Mouse (Mus musculus) heart, postnatal 4 days (tissue): Measurements from ENCODE around the gene Plekhj1. TPM values are rescaled to one million over a fixed set of nuclear protein-coding genes. Genes with fewer than 3 reads are reported as not detected.
"Not testable (repeated sequence)": the region's sequence is repeated elsewhere in the genome, so short reads cannot be mapped to it uniquely, and the experiment has no call there.

Source experiments
- DNase-seq: peaks from one replicate; pipeline ENCODE4 v3.0.0; 2021
- total RNA-seq, 2 experiments: library from RNA; stranded (reverse); gene quantifications; 2 replicates each; pipeline ENCODE4 v1.2.3; 2021

Gene Plekhj1
- 10 to 100 TPM; 36.2 to 37.1 TPM for total RNA-seq

- peak; percentile 96 for DNase-seq
Measured at GRCm38 (mm10) chr10:80798150-80799006, at the start of gene Plekhj1, which contains the start of gene Sf3a2. Gene Plekhj1 (minus strand): TSS chr10:80798626. Gene Sf3a2 (plus strand): TSS chr10:80798198.

DNA sequence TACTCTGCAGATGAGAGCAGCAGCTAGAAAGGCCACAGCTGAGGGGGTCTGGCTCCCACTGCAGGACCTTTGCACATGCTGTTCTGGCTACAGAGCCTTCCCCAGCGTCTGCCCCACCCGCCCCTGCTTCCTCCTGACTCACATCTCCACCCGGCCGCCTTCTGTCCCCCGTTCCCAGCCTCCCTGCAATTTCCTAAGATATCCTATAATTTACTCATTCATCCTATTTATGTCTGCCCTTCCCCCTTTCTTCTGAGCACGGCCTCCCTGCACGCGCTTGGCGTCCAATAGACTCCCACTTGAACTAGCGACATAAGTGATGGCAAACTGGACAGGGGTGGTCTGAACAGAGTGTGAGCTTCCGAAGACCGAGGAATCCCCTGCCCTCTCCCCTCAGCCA, 47.3 kb upstream of the Plekhj1 start:
- no peak for DNase-seq

GRCm38 (mm10) chr10:80845055-80845693, 46.7 kb upstream of the Plekhj1 start:
- DNase-seq: peak; percentile 37

GRCm38 (mm10) chr10:80843931-80844547, 45.6 kb upstream of the Plekhj1 start, which contains the start of gene Lingo3:
Gene Lingo3 (minus strand): TSS chr10:80844039.
- DNase-seq: no peak

DNA sequence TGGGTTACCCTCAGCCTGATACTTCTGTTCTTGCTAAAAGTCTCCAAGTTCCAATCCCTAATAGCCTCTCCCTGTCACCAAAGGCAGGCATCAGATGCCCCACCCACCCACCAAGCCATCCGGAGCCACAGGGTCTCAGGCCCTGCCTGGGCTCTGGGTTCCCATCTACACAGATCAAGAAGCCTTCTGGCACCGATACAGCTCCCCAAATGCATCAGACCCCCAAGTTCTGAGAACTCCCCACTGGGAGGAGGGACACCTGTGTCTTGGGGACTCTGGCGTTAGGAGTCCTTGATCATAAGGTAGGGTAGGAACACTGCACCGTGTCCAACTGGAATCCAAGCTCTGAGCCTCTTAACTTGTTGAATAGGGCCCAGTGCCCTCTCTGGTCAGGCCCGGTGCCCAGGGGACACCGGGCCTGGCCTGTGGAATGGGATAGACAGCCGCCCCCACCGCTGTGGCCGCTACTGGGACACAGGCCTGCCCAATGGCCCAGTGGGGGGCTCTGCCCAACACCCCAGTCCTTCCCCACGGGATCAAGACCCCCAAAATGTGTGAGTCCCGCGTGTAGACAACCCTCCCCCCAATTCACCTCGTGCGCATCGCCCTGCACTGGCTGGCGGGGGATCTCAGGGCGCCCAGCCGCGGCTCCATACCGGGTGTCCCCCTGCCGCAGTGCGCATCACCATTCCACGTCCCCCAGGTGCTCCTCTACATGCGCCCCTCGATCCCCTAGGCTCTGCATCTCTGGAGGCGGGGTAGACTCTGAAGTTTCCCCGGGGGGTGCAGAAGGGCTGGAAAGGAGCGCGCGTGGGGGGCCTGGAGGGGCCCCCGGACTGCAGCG, 44.9 kb upstream of the Plekhj1 start:
- no peak for DNase-seq

DNA sequence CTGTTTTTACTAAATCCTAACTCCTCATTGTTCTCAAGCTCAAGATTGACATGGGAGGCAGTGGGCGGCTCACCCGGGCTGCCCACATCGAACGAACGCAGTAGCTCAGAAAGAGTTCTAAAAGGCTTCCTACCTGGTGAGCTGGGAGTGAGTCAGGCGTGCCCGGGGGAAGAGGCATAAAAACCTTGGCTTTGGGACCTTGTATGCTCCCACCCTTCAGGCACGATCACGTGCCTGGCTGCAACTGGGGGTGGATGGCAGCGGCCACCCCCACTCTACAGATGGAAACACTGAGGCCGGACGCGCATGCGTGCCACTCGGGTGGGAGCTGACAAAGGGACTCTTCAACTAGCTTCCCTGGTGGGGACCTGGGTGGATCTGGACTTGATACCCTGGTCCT, 43.9 kb upstream of the Plekhj1 start:
- DNase-seq: no peak

GRCm38 (mm10) chr10:80841685-80842084, 43.3 kb upstream of the Plekhj1 start:
- no peak for DNase-seq

GRCm38 (mm10) chr10:80839848-80840247, 41.4 kb upstream of the Plekhj1 start:
- DNase-seq: no peak

GRCm38 (mm10) chr10:80838346-80838912, 40.0 kb upstream of the Plekhj1 start:
- no peak for DNase-seq

- peak; percentile 46 for DNase-seq
Measured at GRCm38 (mm10) chr10:80837827-80838226, 39.4 kb upstream of the Plekhj1 start.

- no peak for DNase-seq
Measured at GRCm38 (mm10) chr10:80836949-80837379, 38.5 kb upstream of the Plekhj1 start.

- DNase-seq: no peak
Measured at GRCm38 (mm10) chr10:80835617-80836016, 37.2 kb upstream of the Plekhj1 start.

GRCm38 (mm10) chr10:80832818-80833217, 34.4 kb upstream of the Plekhj1 start:
- DNase-seq: no peak

- DNase-seq: peak; percentile 62
Measured at GRCm38 (mm10) chr10:80831136-80831535, 32.7 kb upstream of the Plekhj1 start.

- DNase-seq: no peak
Measured at GRCm38 (mm10) chr10:80829359-80830278, 31.2 kb upstream of the Plekhj1 start.

DNA sequence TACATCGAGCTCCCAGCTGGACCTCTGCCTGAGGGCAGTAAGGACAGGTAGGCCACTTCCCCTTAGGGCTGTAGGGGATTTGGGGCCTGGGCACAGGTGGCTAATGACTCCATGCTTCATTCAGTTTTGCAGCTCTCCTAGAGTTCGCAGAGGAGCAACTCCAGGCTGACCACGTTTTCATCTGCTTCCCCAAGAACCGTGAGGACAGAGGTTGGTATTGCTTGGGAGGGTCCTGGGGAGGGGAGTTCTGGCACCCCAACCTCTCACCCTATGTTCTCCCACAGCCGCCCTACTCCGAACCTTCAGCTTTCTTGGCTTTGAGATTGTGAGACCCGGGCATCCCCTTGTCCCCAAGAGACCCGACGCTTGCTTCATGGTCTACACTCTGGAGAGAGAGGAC, 30.2 kb upstream of the Plekhj1 start:
- not testable (repeated sequence) for DNase-seq

DNA sequence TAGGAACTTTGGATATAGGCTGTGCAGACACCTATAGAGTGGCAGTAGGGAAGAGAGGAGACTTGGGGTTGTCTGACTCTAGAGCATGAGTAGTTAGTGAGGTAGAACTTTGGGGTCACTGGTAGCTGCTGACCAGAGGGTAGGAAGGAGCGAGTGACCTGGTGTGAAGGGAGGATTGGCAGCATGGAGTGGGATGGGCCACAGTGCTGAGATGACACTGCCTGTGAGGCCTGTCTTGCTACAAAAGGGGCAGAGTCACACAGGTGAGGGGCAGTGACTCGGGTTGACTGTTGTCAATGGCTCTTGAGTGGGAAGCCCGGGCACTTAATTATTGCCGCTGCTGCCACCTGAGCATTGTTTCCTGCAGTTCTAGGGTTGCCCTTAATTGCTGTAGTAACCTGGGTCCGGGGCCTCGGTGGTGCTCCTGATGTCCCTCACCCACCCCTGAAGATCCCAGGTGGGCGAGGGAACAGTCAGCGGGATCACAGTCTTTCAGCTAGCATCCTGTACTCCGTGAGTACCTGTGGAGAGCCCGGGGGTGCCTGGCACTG, 29.5 kb upstream of the Plekhj1 start:
- DNase-seq: no peak

GRCm38 (mm10) chr10:80827063-80827869, 28.8 kb upstream of the Plekhj1 start:
- DNase-seq: no peak
